Mouse (Mus musculus) forebrain, embryonic 14.5 days (tissue): ENCODE measurements at regions not wholly inside any gene's neighbourhood (a gene's known extent, or its start where the extent isn't known, plus 50 kb on each side); places are given as distances from the start of the nearest gene placed in this dataset.
A peak's percentile ranks its signal among the peaks of the same experiment; 100 is the strongest.
"Not testable (repeated sequence)": the region's sequence is repeated elsewhere in the genome, so short reads cannot be mapped to it uniquely, and the experiment has no call there.

Experiments used
- ATAC-seq: fragments of 200-750 bp; cut with Nextera tagmentation; 2 replicates; pipeline ENCODE4 v1.8.0; 2017; ENCODE audit warnings: mild to moderate bottlenecking, moderate library complexity
- DNase-seq: peaks from one replicate; pipeline ENCODE4 v3.0.0-alpha.2; 2015; ENCODE audit warnings: low spot score
- H3K27ac ChIP-seq: fragments of 300-500 bp; sonication (generic); 2 replicates; pipeline ENCODE4 v1.5.1; 2014; ENCODE audit warnings: low read depth, mild to moderate bottlenecking, control low read depth, low read length, moderate library complexity
- H3K27me3 ChIP-seq: fragments of 300-500 bp; sonication (generic); replicated peaks from 2 replicates; pipeline ENCODE4 v1.6.1; 2014; ENCODE audit warnings: low read length, control low read depth, mixed read lengths; ENCODE audit not compliant: control insufficient read depth, insufficient read depth
- H3K36me3 ChIP-seq: fragments of 300-500 bp; sonication (generic); 2 replicates; pipeline ENCODE4 v1.6.1; 2014; ENCODE audit warnings: low read length, control low read depth; ENCODE audit not compliant: control insufficient read depth, insufficient read depth
- H3K4me1 ChIP-seq: fragments of 300-500 bp; sonication (generic); 2 replicates; pipeline ENCODE4 v1.6.1; 2014; ENCODE audit warnings: antibody characterized with exemption, low read length, control low read depth; ENCODE audit not compliant: control insufficient read depth, insufficient read depth
- H3K4me2 ChIP-seq: fragments of 300-500 bp; sonication (generic); 2 replicates; pipeline ENCODE4 v1.6.1; 2014; ENCODE audit warnings: mild to moderate bottlenecking, control low read depth, low read length
- H3K4me3 ChIP-seq: fragments of 300-500 bp; sonication (generic); 2 replicates; pipeline ENCODE4 v1.5.1; 2014; ENCODE audit warnings: low read depth, low read length, control low read depth
- H3K9ac ChIP-seq: fragments of 300-500 bp; sonication (generic); 2 replicates; pipeline ENCODE4 v1.6.1; 2014; ENCODE audit warnings: mild to moderate bottlenecking, low read length, control low read depth, moderate library complexity
- H3K9me3 ChIP-seq: fragments of 300-500 bp; sonication (generic); replicated peaks from 2 replicates; pipeline ENCODE4 v1.6.1; 2016; ENCODE audit warnings: low read length, control low read depth, mixed read lengths; ENCODE audit not compliant: control insufficient read depth
- WGBS: fragments of 180-500 bp; shearing (Covaris S2); extraction: QIAGEN DNeasy Blood & Tissue Kit; methylation state at CpG from one replicate; pipeline ENCODE4 v1.1.7; 2014; 5-methylcytosine and 5-hydroxymethylcytosine counted together

DNA sequence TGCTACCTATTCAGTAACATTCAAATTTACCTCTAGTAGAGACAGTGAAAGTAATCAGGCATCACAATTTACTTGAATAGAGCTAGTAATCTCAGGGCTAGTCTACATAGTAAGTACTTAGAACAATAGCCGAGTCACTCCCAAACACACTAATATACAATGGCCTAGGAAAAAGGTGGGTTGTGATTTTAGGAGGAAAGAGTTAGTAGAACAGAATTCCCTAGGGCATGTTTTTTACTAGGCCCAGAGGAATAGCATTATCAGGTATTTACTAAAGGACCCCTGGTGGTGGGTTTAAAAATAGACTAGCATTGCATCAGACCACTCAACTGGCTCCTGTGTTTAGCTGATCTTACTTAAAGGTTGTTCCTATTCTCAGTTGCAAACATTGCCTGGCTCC, 535.8 kb downstream of the Mat2b start:
- 93% methylated on average over 1 of the region's 1 CpGs for WGBS
- H3K4me3 ChIP-seq, DNase-seq, H3K27me3 ChIP-seq, H3K36me3 ChIP-seq, H3K9me3 ChIP-seq, H3K4me2 ChIP-seq, ATAC-seq, H3K9ac ChIP-seq, H3K4me1 ChIP-seq, H3K27ac ChIP-seq: not testable (repeated sequence)

DNA sequence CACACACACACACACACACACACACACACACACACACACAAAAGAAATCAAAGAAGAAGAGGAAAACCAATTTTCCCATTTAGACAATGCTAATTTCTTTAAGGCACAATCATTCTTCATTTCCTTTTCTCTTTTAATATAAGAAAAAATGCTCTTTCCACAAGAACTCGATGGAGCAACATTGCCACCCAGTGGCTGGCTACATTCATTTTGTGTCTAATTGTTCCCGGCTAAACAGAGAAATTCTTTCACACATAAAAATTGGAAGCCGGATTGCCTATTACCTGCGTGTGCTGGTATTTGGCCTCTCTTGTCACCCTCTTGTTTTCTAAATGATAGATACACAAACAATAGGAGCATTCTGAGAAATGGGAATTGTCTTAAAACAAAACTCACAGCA, 545.7 kb downstream of the Mat2b start:
- H3K4me2 ChIP-seq: no peak overlapping the region

GRCm38 (mm10) chr11:40137803-40138202, 557.2 kb downstream of the Mat2b start:
- no peak overlapping the region for H3K9ac ChIP-seq
- no peak overlapping the region for H3K4me2 ChIP-seq
- no peaks in the 10 kb centered on the region for H3K36me3 ChIP-seq
- WGBS: 73% methylated on average over 7 of the region's 7 CpGs
- no peaks in the 10 kb centered on the region for H3K9me3 ChIP-seq
- H3K27me3 ChIP-seq: no peaks in the 10 kb centered on the region
- DNase-seq: peak; percentile 14
- H3K4me3 ChIP-seq: no peak overlapping the region
- no peak for ATAC-seq
- H3K4me1 ChIP-seq: no peaks in the 10 kb centered on the region
- H3K27ac ChIP-seq: no peak overlapping the region

More for the DNA sequence above, 545.7 kb downstream of the Mat2b start:
- DNase-seq (peak; percentile 89), ATAC-seq (peak; percentile 50; the same call in 1 of the 2 replicates)
- H3K9ac ChIP-seq: no peak overlapping the region
- no peaks in the 10 kb centered on the region for H3K27me3 ChIP-seq
- H3K27ac ChIP-seq: no peak overlapping the region
- no peak overlapping the region for H3K4me3 ChIP-seq
- no peaks in the 10 kb centered on the region for H3K36me3 ChIP-seq
- whole genome bisulfite sequencing: 10% methylated on average over 4 of the region's 4 CpGs
- no peaks in the 10 kb centered on the region for H3K4me1 ChIP-seq
- no peaks in the 10 kb centered on the region for H3K9me3 ChIP-seq

DNA sequence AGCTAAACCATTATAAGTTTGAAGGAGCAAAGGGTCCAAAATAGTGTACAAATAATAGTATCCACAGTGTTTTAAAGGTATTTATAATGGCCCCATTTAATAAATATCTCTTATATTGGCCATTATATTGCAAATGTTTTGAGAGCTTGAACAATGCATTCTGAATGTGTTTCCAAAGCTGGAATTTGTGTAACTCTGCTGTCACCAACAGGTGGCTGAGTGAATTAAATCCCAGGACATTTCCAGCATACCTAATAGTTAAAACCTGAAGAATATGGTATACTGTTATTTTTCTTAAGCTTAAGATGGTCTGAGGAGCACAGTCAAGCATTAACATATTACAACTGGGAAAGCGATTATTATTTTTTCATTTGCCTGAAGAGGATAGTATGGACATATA, 592.4 kb downstream of the Mat2b start:
- 91% methylated on average over 1 of the region's 1 CpGs for WGBS
- Histone ChIP-seq H3K27ac (no peak overlapping the region), H3K4me3 (no peak overlapping the region), H3K4me2 (no peak overlapping the region), H3K9me3 (no peaks in the 10 kb centered on the region), H3K27me3 (no peaks in the 10 kb centered on the region), H3K4me1 (no peaks in the 10 kb centered on the region), H3K9ac (no peak overlapping the region), H3K36me3 (no peaks in the 10 kb centered on the region)
- ATAC-seq (no peak), DNase-seq (peak; percentile 13)

- H3K27ac ChIP-seq: no peak overlapping the region
- no peaks in the 10 kb centered on the region for H3K36me3 ChIP-seq
- no peaks in the 10 kb centered on the region for H3K4me1 ChIP-seq
- 97% methylated on average over 2 of the region's 2 CpGs for WGBS
- ATAC-seq (no peak), DNase-seq (no peak)
- no peak overlapping the region for H3K4me3 ChIP-seq
- H3K27me3 ChIP-seq: no peaks in the 10 kb centered on the region
- no peaks in the 10 kb centered on the region for H3K9me3 ChIP-seq
- H3K4me2 ChIP-seq: no peak overlapping the region
- no peak overlapping the region for H3K9ac ChIP-seq
Measured at GRCm38 (mm10) chr11:40074317-40074716, 620.7 kb downstream of the Mat2b start.

DNA sequence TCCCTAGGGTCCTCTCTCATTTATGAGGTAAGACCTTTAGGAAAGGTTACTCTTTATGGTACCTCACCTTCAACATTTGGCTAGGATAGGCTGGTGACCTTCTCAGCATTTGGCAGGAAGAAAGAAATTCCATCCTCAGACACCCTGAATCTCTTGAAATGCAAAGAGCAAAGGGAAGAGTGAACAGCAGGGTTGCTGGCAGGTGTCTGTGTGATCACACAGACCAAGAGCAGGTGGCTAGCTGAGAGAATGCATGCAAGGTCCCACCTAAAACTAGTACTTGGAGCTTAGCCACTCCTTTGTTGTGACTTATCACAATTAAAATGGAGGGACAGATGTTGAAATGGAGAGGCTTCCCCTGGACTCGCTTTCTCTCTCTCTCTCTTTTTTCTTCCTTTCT, 644.5 kb downstream of the Mat2b start:
- H3K36me3 ChIP-seq: no peaks in the 10 kb centered on the region
- no peaks in the 10 kb centered on the region for H3K27me3 ChIP-seq
- H3K9me3 ChIP-seq: no peaks in the 10 kb centered on the region
- WGBS: 62% methylated on average over 1 of the region's 1 CpGs
- H3K4me2 ChIP-seq: no peak overlapping the region
- no peaks in the 10 kb centered on the region for H3K4me1 ChIP-seq
- DNase-seq: no peak
- no peak overlapping the region for H3K4me3 ChIP-seq
- H3K9ac ChIP-seq: no peak overlapping the region
- ATAC-seq: no peak
- no peak overlapping the region for H3K27ac ChIP-seq

DNA sequence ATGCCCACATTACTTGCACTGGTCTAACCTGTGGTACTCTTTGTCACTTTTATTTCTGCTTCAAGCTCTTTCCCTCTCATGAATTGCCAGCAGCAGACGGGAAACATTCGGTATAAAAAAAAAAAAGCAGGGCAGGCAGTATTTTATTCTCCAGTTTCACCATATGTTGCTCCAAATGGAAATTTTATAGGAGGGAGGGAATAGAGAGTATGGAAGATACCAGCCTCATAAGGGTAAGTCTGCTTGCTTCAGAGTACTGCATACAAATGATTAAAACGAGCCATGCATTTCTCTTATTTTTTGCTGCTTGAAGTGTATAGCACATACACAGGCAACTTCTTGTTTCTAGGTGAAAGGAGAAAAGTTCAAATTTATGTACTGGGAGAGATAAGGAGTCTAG, 667.5 kb downstream of the Mat2b start:
- H3K9ac ChIP-seq: no peak overlapping the region
- no peak overlapping the region for H3K4me2 ChIP-seq
- ATAC-seq (no peak), DNase-seq (peak; percentile 48)
- H3K9me3 ChIP-seq: no peaks in the 10 kb centered on the region
- H3K4me1 ChIP-seq: no peaks in the 10 kb centered on the region
- H3K27me3 ChIP-seq: no peaks in the 10 kb centered on the region
- no peak overlapping the region for H3K4me3 ChIP-seq
- no peaks in the 10 kb centered on the region for H3K36me3 ChIP-seq
- WGBS: 75% methylated on average over 3 of the region's 3 CpGs
- no peak overlapping the region for H3K27ac ChIP-seq

GRCm38 (mm10) chr11:39999483-39999882, 695.5 kb downstream of the Mat2b start:
- H3K27ac ChIP-seq: no peak overlapping the region
- H3K4me1 ChIP-seq: no peaks in the 10 kb centered on the region
- 9% methylated on average over 2 of the region's 2 CpGs for WGBS
- no peaks in the 10 kb centered on the region for H3K36me3 ChIP-seq
- H3K9me3 ChIP-seq: no peaks in the 10 kb centered on the region
- H3K27me3 ChIP-seq: no peaks in the 10 kb centered on the region
- no peak for ATAC-seq
- H3K4me2 ChIP-seq: no peak overlapping the region
- H3K4me3 ChIP-seq: no peak overlapping the region
- H3K9ac ChIP-seq: no peak overlapping the region
- peak; percentile 34 for DNase-seq

- Histone ChIP-seq H3K9ac (no peak overlapping the region), H3K36me3 (no peaks in the 10 kb centered on the region), H3K4me3 (no peak overlapping the region), H3K9me3 (no peaks in the 10 kb centered on the region), H3K27me3 (no peaks in the 10 kb centered on the region), H3K27ac (no peak overlapping the region), H3K4me2 (no peak overlapping the region), H3K4me1 (no peaks in the 10 kb centered on the region)
- DNase-seq (no peak), ATAC-seq (no peak)
- 57% methylated on average over 1 of the region's 1 CpGs for WGBS
Measured at GRCm38 (mm10) chr11:39998612-39999011, 696.4 kb downstream of the Mat2b start.
